Comparison of ENCODE assay signal across 8 mouse cellular contexts in the genomic region with DNA sequence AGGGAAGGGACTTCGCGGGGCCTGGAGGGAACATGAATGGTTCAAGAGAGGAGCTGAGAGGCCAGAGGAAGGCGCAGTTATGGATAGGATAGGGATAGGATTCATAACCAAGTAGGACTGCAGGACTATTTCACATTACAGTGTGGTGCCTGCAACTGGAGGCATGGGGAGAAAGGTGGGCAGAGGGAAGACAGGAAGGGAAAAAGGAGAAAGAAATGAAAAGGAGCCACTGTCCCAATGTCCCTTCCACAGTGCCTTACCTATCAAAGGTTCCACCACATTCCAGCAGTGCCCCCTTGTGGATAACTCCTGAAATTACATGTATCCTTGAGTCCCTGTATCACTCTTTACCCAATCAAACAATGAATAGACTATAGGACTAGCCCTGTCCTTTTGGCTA.
DNase-seq lines count a peak whose midpoint lies in the region; ATAC-seq lines count a peak whose summit lies in the region.

No protein-coding gene starts in this region.

- H3K27ac ChIP-seq in embryonic facial prominence, embryonic 14.5 days (replicated peaks; ENCODE audit: low read depth, low read length) = no peak overlapping the region
- H3K27ac ChIP-seq in hindbrain, embryonic 16.5 days (ENCODE audit: low read depth, low read length) = no peak overlapping the region
- no peak overlapping the region for H3K27ac ChIP-seq in limb, embryonic 11.5 days (replicated peaks; ENCODE audit: low read depth, low read length)
- H3K27ac ChIP-seq in midbrain, embryonic 14.5 days (replicated peaks; ENCODE audit: low read depth, low read length) = no peak overlapping the region

- H3K9ac ChIP-seq in embryonic facial prominence, embryonic 14.5 days (ENCODE audit: low read depth, low read length) = no peak overlapping the region
- H3K9ac ChIP-seq in hindbrain, embryonic 16.5 days (ENCODE audit: low read depth, low read length) = no peak overlapping the region
- H3K9ac ChIP-seq in limb, embryonic 11.5 days (ENCODE audit: low read length) = no peak overlapping the region
- H3K9ac ChIP-seq in midbrain, embryonic 14.5 days (replicated peaks; ENCODE audit: low read length) = no peak overlapping the region

- H3K4me2 ChIP-seq in embryonic facial prominence, embryonic 14.5 days (ENCODE audit: low read depth, low read length) = no peak overlapping the region
- no peak overlapping the region for H3K4me2 ChIP-seq in hindbrain, embryonic 16.5 days (ENCODE audit: low read length)
- H3K4me2 ChIP-seq in limb, embryonic 11.5 days (ENCODE audit: low read depth, severe bottlenecking) = no peak overlapping the region
- no peak overlapping the region for H3K4me2 ChIP-seq in midbrain, embryonic 14.5 days (ENCODE audit: low read length)

- peaks cover 9% of the 10 kb centered on the region; the same call in 1 of the 2 replicates for H3K36me3 ChIP-seq in embryonic facial prominence, embryonic 14.5 days (ENCODE audit: control insufficient read depth, insufficient read depth, low read length)
- no peaks in the 10 kb centered on the region for H3K36me3 ChIP-seq in hindbrain, embryonic 16.5 days (ENCODE audit: control insufficient read depth, insufficient read depth, low read length)
- no peaks in the 10 kb centered on the region; the same call in 1 of the 2 replicates for H3K36me3 ChIP-seq in limb, embryonic 11.5 days (ENCODE audit: control insufficient read depth, insufficient read depth, low read length)
- no peaks in the 10 kb centered on the region for H3K36me3 ChIP-seq in midbrain, embryonic 14.5 days (ENCODE audit: control insufficient read depth, insufficient read depth, low read length)

- 94% methylated on average over 3 of the region's 3 CpGs for WGBS in embryonic facial prominence, embryonic 14.5 days
- WGBS in hindbrain, embryonic 16.5 days = 94% methylated on average over 3 of the region's 3 CpGs
- 95% methylated on average over 3 of the region's 3 CpGs for WGBS in limb, embryonic 11.5 days
- WGBS in midbrain, embryonic 14.5 days = 94% methylated on average over 3 of the region's 3 CpGs

- peak; percentile 41 for DNase-seq in right cerebral cortex, adult 18-20 months
- DNase-seq in right cerebral cortex, postnatal 4 days = no peak
- DNase-seq in adrenal gland, postnatal 25 days = peak; percentile 18
- DNase-seq in embryonic facial prominence, embryonic 14.5 days (ENCODE audit: low spot score) = peak; percentile 81
- DNase-seq in limb, embryonic 11.5 days (ENCODE audit: low spot score) = peak; percentile 61
- DNase-seq in midbrain, embryonic 14.5 days = peak; percentile 91
- DNase-seq in thymus, postnatal 25 days = peak; percentile 45

- ATAC-seq in embryonic facial prominence, embryonic 14.5 days (ENCODE audit: low read depth) = peak; percentile 77
- peak; percentile 89 for ATAC-seq in hindbrain, embryonic 16.5 days
- ATAC-seq in limb, embryonic 11.5 days (ENCODE audit: insufficient number of reproducible peaks, low FRiP score, low TSS enrichment, low read depth) = 0 out of 2 replicates have a peak, but pooled peaks have one; percentile 57
- ATAC-seq in midbrain, embryonic 14.5 days (ENCODE audit: low FRiP score, low TSS enrichment) = peak; percentile 80

- H3K9me3 ChIP-seq in embryonic facial prominence, embryonic 14.5 days (ENCODE audit: control insufficient read depth, low read length) = no peaks in the 10 kb centered on the region
- H3K9me3 ChIP-seq in hindbrain, embryonic 16.5 days (ENCODE audit: control insufficient read depth, low read length) = no peaks in the 10 kb centered on the region
- H3K9me3 ChIP-seq in limb, embryonic 11.5 days (ENCODE audit: control insufficient read depth, low read length) = no peaks in the 10 kb centered on the region
- no peaks in the 10 kb centered on the region for H3K9me3 ChIP-seq in midbrain, embryonic 14.5 days (ENCODE audit: control insufficient read depth, low read length)

- H3K27me3 ChIP-seq in embryonic facial prominence, embryonic 14.5 days (replicated peaks; ENCODE audit: control insufficient read depth, insufficient read depth, low read length) = no peaks in the 10 kb centered on the region
- no peaks in the 10 kb centered on the region for H3K27me3 ChIP-seq in hindbrain, embryonic 16.5 days (replicated peaks; ENCODE audit: control insufficient read depth, insufficient read depth, low read length)
- H3K27me3 ChIP-seq in limb, embryonic 11.5 days (ENCODE audit: control insufficient read depth, insufficient read depth, low read length) = no peaks in the 10 kb centered on the region
- H3K27me3 ChIP-seq in midbrain, embryonic 14.5 days (ENCODE audit: control insufficient read depth, insufficient read depth, low read length) = no peaks in the 10 kb centered on the region

- no peak overlapping the region for H3K4me3 ChIP-seq in embryonic facial prominence, embryonic 14.5 days (ENCODE audit: low read depth, low read length)
- no peak overlapping the region for H3K4me3 ChIP-seq in hindbrain, embryonic 16.5 days (ENCODE audit: low read length)
- no peak overlapping the region for H3K4me3 ChIP-seq in limb, embryonic 11.5 days (ENCODE audit: low read depth, low read length)
- H3K4me3 ChIP-seq in midbrain, embryonic 14.5 days (replicated peaks; ENCODE audit: low read depth, low read length) = no peak overlapping the region

- H3K4me1 ChIP-seq in embryonic facial prominence, embryonic 14.5 days (ENCODE audit: control insufficient read depth, insufficient read depth, low read length) = no peaks in the 10 kb centered on the region
- H3K4me1 ChIP-seq in hindbrain, embryonic 16.5 days (ENCODE audit: control insufficient read depth, insufficient read depth, low read depth, low read length) = no peaks in the 10 kb centered on the region
- no peaks in the 10 kb centered on the region for H3K4me1 ChIP-seq in limb, embryonic 11.5 days (ENCODE audit: control insufficient read depth, insufficient read depth, low read length)
- no peaks in the 10 kb centered on the region for H3K4me1 ChIP-seq in midbrain, embryonic 14.5 days (ENCODE audit: control insufficient read depth, insufficient read depth, low read length)
